Mouse (Mus musculus): ENCODE data around the gene Dnajc15. TPM values are rescaled to one million over a fixed set of nuclear protein-coding genes. Genes with fewer than 3 reads are reported as not detected.

The Dnajc15 gene
- polyA plus RNA-seq, 1 experiment from 2014 or later: 126 TPM

Other genes starting within 250 kb of the Dnajc15 start
- gene Epsti1, start 29.1 kb upstream of the Dnajc15 start, polyA plus RNA-seq (2016; fragmentation: Nextera tagmentation; extraction: Ambion mirVana): 0.29 and 0.45 TPM in 2 replicates
- gene Fam216b, start 213.9 kb upstream of the Dnajc15 start, polyA plus RNA-seq (2016; fragmentation: Nextera tagmentation; extraction: Ambion mirVana): 0.10 TPM in 1 of 2 replicates, not detected in the other